Mouse (Mus musculus) small intestine, adult 2 months (tissue): Measurements from ENCODE around the gene Acot9. TPM values are rescaled to one million over a fixed set of nuclear protein-coding genes. Genes with fewer than 3 reads are reported as not detected.

Experiments
- H3K27ac ChIP-seq: fragments of 200-500 bp; 2 replicates; pipeline ENCODE4 v1.5.1; 2012; ENCODE audit warnings: low read depth, low read length, control low read depth, inconsistent platforms; ENCODE audit not compliant: insufficient read depth
- H3K27me3 ChIP-seq: fragments of 200-500 bp; 2 replicates; pipeline ENCODE4 v1.6.1; 2012; ENCODE audit warnings: mild to moderate bottlenecking, moderate library complexity, low read length, inconsistent platforms; ENCODE audit not compliant: control insufficient read depth, insufficient read depth
- H3K36me3 ChIP-seq: fragments of 200-500 bp; 2 replicates; pipeline ENCODE4 v1.6.1; 2012; ENCODE audit warnings: mild to moderate bottlenecking, low read length, control low read depth, inconsistent platforms; ENCODE audit not compliant: control insufficient read depth, insufficient read depth
- H3K4me1 ChIP-seq: fragments of 200-500 bp; 2 replicates; pipeline ENCODE4 v1.6.1; 2012; ENCODE audit warnings: low read length, inconsistent platforms, mixed read lengths; ENCODE audit not compliant: control insufficient read depth, insufficient read depth, insufficient read length
- H3K4me3 ChIP-seq: fragments of 200-500 bp; 2 replicates; pipeline ENCODE4 v1.5.1; 2012; ENCODE audit warnings: low read depth, mild to moderate bottlenecking, control low read depth, inconsistent platforms, low read length, moderate library complexity
- CTCF ChIP-seq: fragments of 200-500 bp; IDR thresholded peaks from 2 replicates; pipeline ENCODE4 v1.5.1; 2012; ENCODE audit warnings: low read depth, mild to moderate bottlenecking, control low read depth, inconsistent platforms, low read length, moderate library complexity, mixed read lengths; ENCODE audit not compliant: insufficient replicate concordance, insufficient read length; ENCODE audit errors: extremely low read depth
- POLR2A ChIP-seq: fragments of 200-500 bp; IDR thresholded peaks from 2 replicates; pipeline ENCODE4 v1.6.1; 2012; ENCODE audit warnings: low read depth, mild to moderate bottlenecking, control low read depth, inconsistent platforms, low read length, moderate library complexity
- WGBS: fragments of 180-500 bp; shearing (Covaris S2); methylation state at CpG from one replicate; pipeline ENCODE4 v1.1.7; 2018; 5-methylcytosine and 5-hydroxymethylcytosine counted together
- polyA plus RNA-seq: library from polyadenylated mRNA; depleted of rRNA; stranded (reverse); fragments of >200 nt; gene quantifications from 2 replicates; pipeline ENCODE4 v1.2.3, GENCODE M21; 2012; rRNA removed

The Acot9 gene
- polyA plus RNA-seq: 6.3 and 8.0 TPM in 2 replicates

- WGBS: 8% methylated on average over 36 of the region's 37 CpGs
- Histone ChIP-seq H3K27ac (peak within 1 kb of the TSS; percentile 68), H3K36me3 (no peaks in the 10 kb centered on the region), H3K27me3 (no peaks in the 10 kb centered on the region), H3K4me1 (no peaks in the 10 kb centered on the region), H3K4me3 (peak within 1 kb of the TSS; percentile 97)
- TF ChIP-seq POLR2A (peak; percentile 77), CTCF (peak; percentile 57; the same call in 1 of the 2 replicates)
These were observed at the start of gene Acot9 for GRCm38 (mm10) chrX:155262235-155262914. Acot9 (plus strand) TSS chrX:155262443.

GRCm38 (mm10) chrX:155214291-155215136, 47.7 kb upstream of the Acot9 start:
- WGBS: 54% methylated on average over 5 of the region's 5 CpGs
- TF ChIP-seq CTCF (no peak), POLR2A (no peak)
- Histone ChIP-seq H3K4me1 (no peaks in the 10 kb centered on the region), H3K4me3 (no peak overlapping the region), H3K36me3 (peaks cover 7% of the 10 kb centered on the region), H3K27me3 (no peaks in the 10 kb centered on the region), H3K27ac (peak overlapping the region; percentile 15; the same call in 1 of the 2 replicates)

GRCm38 (mm10) chrX:155215501-155216248, 46.6 kb upstream of the Acot9 start:
- peak overlapping the region; percentile 99 for H3K4me3 ChIP-seq
- H3K36me3 ChIP-seq: peaks cover 7% of the 10 kb centered on the region
- 10% methylated on average over 21 of the region's 24 CpGs for WGBS
- no peak for TF ChIP-seq CTCF
- no peak for TF ChIP-seq POLR2A
- peak overlapping the region; percentile 100 for H3K27ac ChIP-seq
- H3K27me3 ChIP-seq: no peaks in the 10 kb centered on the region
- H3K4me1 ChIP-seq: no peaks in the 10 kb centered on the region

- H3K27ac ChIP-seq: peak within 1 kb of the TSS; percentile 100
- WGBS: 13% methylated on average over 26 of the region's 26 CpGs
- peak within 1 kb of the TSS; percentile 99 for H3K4me3 ChIP-seq
- no peaks in the 10 kb centered on the region for H3K4me1 ChIP-seq
- no peaks in the 10 kb centered on the region for H3K27me3 ChIP-seq
- TF ChIP-seq POLR2A: no peak; the same call in 1 of the 2 replicates
- peak; percentile 63; the same call in 1 of the 2 replicates for TF ChIP-seq CTCF
- H3K36me3 ChIP-seq: peaks cover 7% of the 10 kb centered on the region
These were observed 46.0 kb upstream of the Acot9 start, which contains the start of gene Sat1 for GRCm38 (mm10) chrX:155216271-155216670. Sat1 (minus strand) TSS chrX:155216449.

- TF ChIP-seq POLR2A (no peak), CTCF (no peak)
- no peak overlapping the region for H3K4me3 ChIP-seq
- H3K36me3 ChIP-seq: peaks cover 4% of the 10 kb centered on the region; the same call in 1 of the 2 replicates
- H3K27ac ChIP-seq: no peak overlapping the region
- H3K4me1 ChIP-seq: no peaks in the 10 kb centered on the region
- no peaks in the 10 kb centered on the region for H3K27me3 ChIP-seq
- WGBS: 50% methylated on average over 2 of the region's 2 CpGs
These were observed 44.0 kb upstream of the Acot9 start for GRCm38 (mm10) chrX:155218277-155218676.

- Histone ChIP-seq H3K36me3 (no peaks in the 10 kb centered on the region), H3K4me3 (no peak overlapping the region), H3K27ac (no peak overlapping the region), H3K27me3 (no peaks in the 10 kb centered on the region), H3K4me1 (no peaks in the 10 kb centered on the region)
- no peak for TF ChIP-seq CTCF
- TF ChIP-seq POLR2A: no peak
These were observed 5.4 kb upstream of the Acot9 start for GRCm38 (mm10) chrX:155256856-155257255.

- Histone ChIP-seq H3K27me3 (no peaks in the 10 kb centered on the region), H3K27ac (peak overlapping the region; percentile 68; the same call in 1 of the 2 replicates), H3K36me3 (no peaks in the 10 kb centered on the region), H3K4me3 (peak overlapping the region; percentile 97), H3K4me1 (no peaks in the 10 kb centered on the region)
- WGBS: 23% methylated on average over 1 of the region's 1 CpGs
- TF ChIP-seq POLR2A: no peak
- TF ChIP-seq CTCF: no peak
These were observed 641 bp downstream of the Acot9 start for GRCm38 (mm10) chrX:155262915-155263252.
